13 mouse cellular contexts compared by ENCODE assay signal in the genomic region with DNA sequence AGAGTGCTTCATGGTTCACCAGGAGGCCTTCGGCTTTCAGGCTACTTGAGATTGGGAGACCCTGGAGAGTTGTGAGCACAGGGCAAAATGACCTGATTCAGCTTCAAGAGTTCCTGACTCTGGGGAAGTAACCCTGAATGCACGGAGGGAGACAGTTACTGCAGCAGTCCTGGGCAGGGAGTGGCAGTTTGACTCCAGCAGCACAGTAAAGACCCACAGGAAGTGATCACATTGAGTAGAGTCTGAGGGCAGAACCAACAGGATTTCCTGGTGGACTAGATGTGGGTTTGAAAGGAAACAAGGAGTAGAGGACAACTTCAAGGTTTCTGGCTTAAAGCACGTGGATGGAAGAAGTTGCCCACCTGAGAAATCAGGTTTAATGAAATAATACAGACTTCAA.
DNase-seq lines count a peak whose midpoint lies in the region; ATAC-seq and TF ChIP-seq lines count a peak whose summit lies in the region.
"Had no signal": no experiment of that assay in that cellular context is flagged by ENCODE, and none has a peak within 500 bp of the region (broad histone marks: within the 10 kb centered on the region; RNA-seq: fewer than 3 reads in every experiment).

No protein-coding gene starts in this region.

- WGBS in heart, adult 2 months = 47% methylated on average over 3 of the region's 3 CpGs
- 11% methylated on average over 3 of the region's 3 CpGs for WGBS in thymus, adult 2 months
- WGBS in kidney, embryonic 15.5 days = 71% methylated on average over 3 of the region's 3 CpGs

- peak overlapping the region; percentile 43 for H3K27ac ChIP-seq in heart, adult 2 months
- no peak overlapping the region; the same call in 1 of the 2 replicates for H3K27ac ChIP-seq in thymus, adult 2 months (ENCODE audit: control insufficient read depth, insufficient read depth, low read length)
- H3K27ac ChIP-seq in kidney, embryonic 15.5 days = no peak overlapping the region
- H3K27ac ChIP-seq: midbrain, embryonic 10.5 days; neural tube, embryonic 13.5 days had no signal

- H3K4me1 ChIP-seq in heart, adult 2 months (ENCODE audit: control insufficient read depth, insufficient read depth, low read length) = no peaks in the 10 kb centered on the region
- peaks cover 8% of the 10 kb centered on the region for H3K4me1 ChIP-seq in thymus, adult 2 months (replicated peaks; ENCODE audit: control insufficient read depth, insufficient read depth, low read length)
- peaks cover 28% of the 10 kb centered on the region for H3K4me1 ChIP-seq in kidney, embryonic 15.5 days

- no peak overlapping the region for H3K4me2 ChIP-seq in kidney, embryonic 15.5 days
- H3K4me2 ChIP-seq: neural tube, embryonic 13.5 days had no signal

- H3K4me3 ChIP-seq in heart, adult 2 months = no peak overlapping the region
- H3K4me3 ChIP-seq in thymus, adult 2 months (ENCODE audit: control insufficient read depth, insufficient read depth, low read length) = no peak overlapping the region
- no peak overlapping the region for H3K4me3 ChIP-seq in kidney, embryonic 15.5 days (replicated peaks)
- H3K4me3 ChIP-seq: midbrain, embryonic 10.5 days; neural tube, embryonic 13.5 days had no signal

- H3K36me3 ChIP-seq in heart, adult 2 months (ENCODE audit: control insufficient read depth, insufficient read depth, low read length) = no peaks in the 10 kb centered on the region
- H3K36me3 ChIP-seq in thymus, adult 2 months (ENCODE audit: control insufficient read depth, insufficient read depth, low read length) = no peaks in the 10 kb centered on the region
- H3K36me3 ChIP-seq in kidney, embryonic 15.5 days = no peaks in the 10 kb centered on the region
- H3K36me3 ChIP-seq: midbrain, embryonic 10.5 days; neural tube, embryonic 13.5 days had no signal

- no peak overlapping the region for H3K9ac ChIP-seq in heart, adult 2 months (ENCODE audit: low read depth, low read length)
- no peak overlapping the region for H3K9ac ChIP-seq in kidney, embryonic 15.5 days
- H3K9ac ChIP-seq: neural tube, embryonic 13.5 days had no signal

- no peaks in the 10 kb centered on the region for H3K79me2 ChIP-seq in heart, adult 2 months (replicated peaks; ENCODE audit: control insufficient read depth, insufficient read depth, low read length)

- TF ChIP-seq POLR2A in heart, adult 2 months (IDR thresholded peaks at IDR 0.05; ENCODE audit: insufficient read depth, low read depth, low read length) = no peak
- no peak for TF ChIP-seq POLR2A in thymus, adult 2 months (IDR thresholded peaks at IDR 0.05; ENCODE audit: control insufficient read depth, extremely low read depth, insufficient read depth, low read length, poor library complexity)

- no peaks in the 10 kb centered on the region for H3K27me3 ChIP-seq in heart, adult 2 months (ENCODE audit: control insufficient read depth, insufficient read depth, low read length)
- H3K27me3 ChIP-seq in thymus, adult 2 months (ENCODE audit: control insufficient read depth, insufficient read depth, low read length) = no peaks in the 10 kb centered on the region
- no peaks in the 10 kb centered on the region for H3K27me3 ChIP-seq in kidney, embryonic 15.5 days
- H3K27me3 ChIP-seq: neural tube, embryonic 13.5 days had no signal

- no peaks in the 10 kb centered on the region for H3K9me3 ChIP-seq in kidney, embryonic 15.5 days (replicated peaks)
- H3K9me3 ChIP-seq: midbrain, embryonic 10.5 days; neural tube, embryonic 13.5 days had no signal

- ATAC-seq in megakaryocyte progenitor cell, adult 5-6 weeks (replicated peaks; ENCODE audit: poor library complexity) = peak; percentile 88
- ATAC-seq in kidney, embryonic 15.5 days (replicated peaks; ENCODE audit: low FRiP score) = no peak

- intact Hi-C loops in heart, adult 2 months (cut with DNase I) = no loop called here

- TF ChIP-seq EP300 in heart, adult 2 months (IDR thresholded peaks at IDR 0.05; ENCODE audit: insufficient read depth, low read depth, low read length) = no peak

- TF ChIP-seq CTCF in heart, adult 2 months (IDR thresholded peaks at IDR 0.05) = no peak
- TF ChIP-seq CTCF in thymus, adult 2 months (IDR thresholded peaks at IDR 0.05; ENCODE audit: borderline replicate concordance, control insufficient read depth, extremely low read depth, insufficient read depth, low read length, poor library complexity) = no peak

- no peak for DNase-seq in heart, adult 2 months
- no peak for DNase-seq in heart, adult 8-10 months (ENCODE audit: low spot score)
- DNase-seq in thymus, adult 2 months = peak; percentile 22
- no peak for DNase-seq in thymus, postnatal 10 days (ENCODE audit: low spot score in 2 of 2)
- DNase-seq in urinary bladder, postnatal 4 days (ENCODE audit: low spot score in 2 of 2) = no peak
- DNase-seq in cerebellum, postnatal 10 days = no peak
- DNase-seq: adrenal gland, postnatal 14 days; kidney, postnatal 4 days; liver had no signal
